Mouse (Mus musculus) MEL (cell line): ENCODE measurements around the gene Minar1. TPM values are rescaled to one million over a fixed set of nuclear protein-coding genes. Genes with fewer than 3 reads are reported as not detected.

Source experiments
- DNase-seq: peaks from one replicate; pipeline ENCODE4 v3.0.0; 2011; ENCODE audit warnings: low read depth, low spot score
- H3K27ac ChIP-seq: 2 replicates; pipeline ENCODE4 v1.5.1; 2012; ENCODE audit warnings: low read depth, mild to moderate bottlenecking, control low read depth, low read length, moderate library complexity; ENCODE audit not compliant: control insufficient read depth
- H3K27me3 ChIP-seq, 2 experiments: fragments of 150-350 bp in 1 of 2; sonication (generic) in 1 of 2; 2 replicates each; pipeline ENCODE4 v1.6.1; 2012; ENCODE audit warnings: low read length in 2 of 2, mild to moderate bottlenecking in 2 of 2, improper control_type of control experiment in 1 of 2, moderate library complexity in 1 of 2; ENCODE audit not compliant: insufficient read depth in 2 of 2, control insufficient read depth in 1 of 2
- H3K36me3 ChIP-seq, 2 experiments: 2 replicates each; pipeline ENCODE4 v1.6.1; 2012 to 2014; ENCODE audit warnings: low read length in 2 of 2, improper control_type of control experiment in 1 of 2, inconsistent platforms in 1 of 2, mild to moderate bottlenecking in 1 of 2; ENCODE audit not compliant: insufficient read depth in 2 of 2, control insufficient read depth in 1 of 2
- H3K4me1 ChIP-seq, 2 experiments: fragments of 150-350 bp in 1 of 2; sonication (generic) in 1 of 2; 2 replicates each; pipeline ENCODE4 v1.6.1; 2012; ENCODE audit warnings: low read length in 2 of 2, improper control_type of control experiment in 1 of 2, mild to moderate bottlenecking in 1 of 2; ENCODE audit not compliant: insufficient read depth in 2 of 2, control insufficient read depth in 1 of 2
- H3K4me3 ChIP-seq, 2 experiments: fragments of 150-350 bp in 1 of 2; sonication (generic) in 1 of 2; 2 replicates each; pipeline ENCODE4 v1.5.1; 2012; ENCODE audit warnings: low read depth in 2 of 2, low read length in 2 of 2, mild to moderate bottlenecking in 2 of 2, moderate library complexity in 2 of 2, control low read depth in 1 of 2, improper control_type of control experiment in 1 of 2; ENCODE audit not compliant: control insufficient read depth in 1 of 2, insufficient read depth in 1 of 2
- H3K79me2 ChIP-seq: 2 replicates; pipeline ENCODE4 v1.6.1; 2012; ENCODE audit warnings: mild to moderate bottlenecking, low read length, moderate library complexity; ENCODE audit not compliant: control insufficient read depth, poor library complexity, insufficient read depth
- H3K9ac ChIP-seq: 2 replicates; pipeline ENCODE4 v1.6.1; 2012; ENCODE audit warnings: low read depth, mild to moderate bottlenecking, control low read depth, low read length, moderate library complexity; ENCODE audit not compliant: control insufficient read depth, poor library complexity, severe bottlenecking
- H3K9me3 ChIP-seq: fragments of 150-350 bp; sonication (generic); replicated peaks from 2 replicates; pipeline ENCODE4 v1.6.1; 2012; ENCODE audit warnings: mild to moderate bottlenecking, low read length, improper control_type of control experiment, moderate library complexity; ENCODE audit not compliant: insufficient read depth
- CHD1 ChIP-seq: IDR thresholded peaks from 2 replicates; pipeline ENCODE4 v1.6.1; 2012; ENCODE audit warnings: low read depth, mild to moderate bottlenecking, inconsistent platforms, low read length, improper control_type of control experiment
- ELF1 ChIP-seq: IDR thresholded peaks from 2 replicates; pipeline ENCODE4 v1.6.1; 2014; ENCODE audit warnings: low read depth, mild to moderate bottlenecking, inconsistent platforms, low read length, improper control_type of control experiment, moderate library complexity
- KAT2A ChIP-seq: conservative IDR thresholded peaks from 2 replicates; pipeline ENCODE4 v1.6.1; 2012; ENCODE audit warnings: low read depth, low read length, improper control_type of control experiment, inconsistent platforms
- MYB ChIP-seq: IDR thresholded peaks from 2 replicates; pipeline ENCODE4 v1.6.1; 2011; ENCODE audit warnings: mild to moderate bottlenecking, low read depth, low read length, improper control_type of control experiment
- MYC ChIP-seq: IDR thresholded peaks from 2 replicates; pipeline ENCODE4 v1.6.1; 2011; ENCODE audit warnings: low read depth, mild to moderate bottlenecking, low read length, improper control_type of control experiment, moderate library complexity
- NRF1 ChIP-seq: IDR thresholded peaks from 2 replicates; pipeline ENCODE4 v1.6.1; 2014; ENCODE audit warnings: low read depth, mild to moderate bottlenecking, inconsistent platforms, low read length, improper control_type of control experiment, moderate library complexity; ENCODE audit not compliant: poor library complexity, insufficient read depth, severe bottlenecking
- RAD21 ChIP-seq: IDR thresholded peaks from 2 replicates; pipeline ENCODE4 v1.6.1; 2011; ENCODE audit warnings: mild to moderate bottlenecking, low read depth, low read length, improper control_type of control experiment
- TAL1 ChIP-seq: IDR thresholded peaks from 2 replicates; pipeline ENCODE4 v1.6.1; 2012; ENCODE audit warnings: mild to moderate bottlenecking, inconsistent platforms, low read length, moderate library complexity, mixed read lengths
- UBTF ChIP-seq: IDR thresholded peaks from 2 replicates; pipeline ENCODE4 v1.6.1; 2012; ENCODE audit warnings: low read depth, mild to moderate bottlenecking, inconsistent platforms, low read length, improper control_type of control experiment, moderate library complexity, borderline replicate concordance; ENCODE audit not compliant: insufficient read depth
- USF2 ChIP-seq, 2 experiments: IDR thresholded peaks; 2 replicates each; pipeline ENCODE4 v1.6.1; 2011 to 2012; ENCODE audit warnings: improper control_type of control experiment in 2 of 2, low read length in 2 of 2, borderline replicate concordance in 1 of 2, inconsistent platforms in 1 of 2, low read depth in 1 of 2, mild to moderate bottlenecking in 1 of 2; ENCODE audit not compliant: insufficient read depth in 1 of 2
- ZKSCAN1 ChIP-seq: IDR thresholded peaks from 2 replicates; pipeline ENCODE4 v1.6.1; 2012; ENCODE audit warnings: low read depth, mild to moderate bottlenecking, inconsistent platforms, low read length, improper control_type of control experiment, moderate library complexity
- ZNF384 ChIP-seq: IDR thresholded peaks from 2 replicates; pipeline ENCODE4 v1.6.1; 2012; ENCODE audit warnings: low read depth, mild to moderate bottlenecking, inconsistent platforms, low read length, improper control_type of control experiment
- polyA plus RNA-seq, 2 experiments: library from polyadenylated mRNA; stranded (reverse) in 1 of 2; unstranded in 1 of 2; fragments of >175 nt in 1 of 2; fragments of >200 nt in 1 of 2; gene quantifications; 2 replicates each; pipeline versions ENCODE4 v1.2.1 to v1.2.4; 2012; ENCODE audit warnings: low replicate concordance in 2 of 2, low read depth in 1 of 2; ENCODE audit not compliant: insufficient read length in 2 of 2, insufficient read depth in 1 of 2, missing spikeins in 1 of 2
- total RNA-seq: library from RNA; depleted of rRNA; stranded (reverse); fragments of 300-350 nt; gene quantifications from 2 replicates; pipeline ENCODE4 v1.2.3, GENCODE M21; 2012; rRNA removed

Gene Minar1
- total RNA-seq (not detected in 2 replicates), polyA plus RNA-seq (not detected)

- H3K36me3 ChIP-seq, result no peaks in the 10 kb centered on the region
- no peak for DNase-seq
- H3K79me2 ChIP-seq, result no peaks in the 10 kb centered on the region
- H3K4me1 ChIP-seq, result no peaks in the 10 kb centered on the region
- H3K27me3 ChIP-seq, result no peaks in the 10 kb centered on the region
- no peaks in the 10 kb centered on the region for H3K9me3 ChIP-seq
- TF ChIP-seq NRF1 (no peak), ELF1 (no peak), ZNF384 (no peak), ZKSCAN1 (no peak), MYC (no peak), UBTF (no peak), CHD1 (no peak), KAT2A (no peak), TAL1 (no peak)
- no peak within 1 kb of the TSS for H3K4me3 ChIP-seq
- H3K27ac ChIP-seq, result no peak within 1 kb of the TSS
- H3K9ac ChIP-seq, result no peak within 1 kb of the TSS
These were observed at the start of gene Minar1 for GRCm38 (mm10) chr9:89623006-89623760. Minar1 (minus strand) TSS chr9:89623125.

- TF ChIP-seq RAD21, result no peak
- no peaks in the 10 kb centered on the region for H3K36me3 ChIP-seq
- no peak overlapping the region for H3K4me3 ChIP-seq
- no peak for DNase-seq
- no peak overlapping the region for H3K27ac ChIP-seq
- no peaks in the 10 kb centered on the region for H3K9me3 ChIP-seq
- H3K27me3 ChIP-seq, result no peaks in the 10 kb centered on the region
- H3K9ac ChIP-seq, result no peak overlapping the region
- no peaks in the 10 kb centered on the region for H3K79me2 ChIP-seq
- no peaks in the 10 kb centered on the region for H3K4me1 ChIP-seq
These were observed 47.0 kb upstream of the Minar1 start for GRCm38 (mm10) chr9:89669878-89670277.

DNA sequence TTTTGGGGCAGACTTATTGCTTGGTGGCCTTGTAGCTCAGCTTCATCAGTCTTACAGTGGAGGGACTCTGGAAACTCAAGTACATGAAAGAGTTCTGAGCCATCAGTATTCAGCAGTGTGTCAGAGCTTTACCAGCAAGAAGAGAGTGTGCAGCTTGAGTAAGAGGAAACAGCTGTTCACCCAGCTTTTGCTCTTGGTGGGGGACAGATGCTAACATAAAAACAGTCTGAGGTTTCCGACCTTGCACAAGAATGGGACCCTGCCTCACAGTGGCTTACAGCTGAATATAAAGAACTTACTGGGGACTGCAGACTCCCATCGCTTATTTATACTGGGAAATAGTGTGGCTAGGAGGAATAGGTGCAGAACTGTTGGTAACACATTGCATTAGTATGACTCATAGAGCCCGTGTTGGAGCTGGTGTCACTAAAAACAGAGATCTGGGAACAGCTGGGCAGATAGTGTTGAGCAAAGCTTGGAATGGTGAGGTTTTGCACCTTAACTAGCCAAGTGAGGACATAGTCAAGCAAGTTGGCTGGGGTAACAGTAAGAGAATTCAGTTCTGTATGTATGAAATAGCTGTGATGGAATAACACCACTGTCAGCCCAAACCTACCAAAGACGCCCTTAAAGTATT, 44.5 kb upstream of the Minar1 start:
- H3K27ac ChIP-seq, result no peak overlapping the region
- no peaks in the 10 kb centered on the region for H3K79me2 ChIP-seq
- H3K9me3 ChIP-seq, result no peaks in the 10 kb centered on the region
- no peaks in the 10 kb centered on the region for H3K36me3 ChIP-seq
- TF ChIP-seq MYB (no peak), USF2 (IDR thresholded peaks at IDR 0.05; ENCODE audit: borderline replicate concordance in 1 of 2, insufficient read depth in 1 of 2, low read depth in 1 of 2, low read length in 2 of 2) (no peak)
- DNase-seq, result no peak
- H3K4me3 ChIP-seq, result no peak overlapping the region
- no peaks in the 10 kb centered on the region for H3K4me1 ChIP-seq
- no peak overlapping the region for H3K9ac ChIP-seq
- no peaks in the 10 kb centered on the region for H3K27me3 ChIP-seq
